Mouse (Mus musculus): ENCODE measurements around the gene Gm49318.

GRCm38 (mm10) chr9:22086012-22086411, 15.0 kb upstream of the Gm49318 start:
- no peak for TF ChIP-seq CTCF (IDR thresholded peaks at IDR 0.05; ENCODE audit: low read depth)
- TF ChIP-seq EP300 (IDR thresholded peaks at IDR 0.05; ENCODE audit: low read depth) = no peak
